Mouse (Mus musculus): ENCODE measurements around the gene Zdhhc24. TPM values are rescaled to one million over a fixed set of nuclear protein-coding genes. Genes with fewer than 3 reads are reported as not detected.

Zdhhc24 gene
- total RNA-seq, 2 experiments from 2014 or later: 2.6 to 4.0 TPM

Other genes with a start within 250 kb of the Zdhhc24 start
- gene Gm960, start 180.0 kb upstream of the Zdhhc24 start, total RNA-seq (2021): not detected
- under 1 TPM; 0.31 to 0.60 TPM for gene Sptbn2, start 167.5 kb upstream of the Zdhhc24 start, total RNA-seq (2021)
- 1 to 10 TPM; 6.7 to 7.4 TPM for gene Rbm4b, start 122.2 kb upstream of the Zdhhc24 start, total RNA-seq (2021)
- gene Rbm4, start 84.8 kb upstream of the Zdhhc24 start, total RNA-seq (2021): 10 to 100 TPM; 45.7 to 48.0 TPM
- gene Gm21992, start 67.1 kb upstream of the Zdhhc24 start, total RNA-seq (2021): 10 to 100 TPM; 12.7 to 17.2 TPM
- 10 to 100 TPM; 15.3 to 25.9 TPM for gene Rbm14, start 67.0 kb upstream of the Zdhhc24 start, total RNA-seq (2021)
- gene Ccs, start 39.3 kb upstream of the Zdhhc24 start, total RNA-seq (2021): 10 to 100 TPM; 26.2 to 26.6 TPM
- not detected for gene Ccdc87, start 39.3 kb upstream of the Zdhhc24 start, total RNA-seq (2021)
- 10 to 100 TPM; 77.9 to 82.6 TPM for gene Ctsf, start 23.5 kb upstream of the Zdhhc24 start, total RNA-seq (2021)
- gene Actn3, start 759 bp upstream of the Zdhhc24 start, total RNA-seq (2021): under 1 TPM; 0.42 to 0.53 TPM
- 1 to 10 TPM; 4.0 to 4.1 TPM for gene Bbs1, start 28.0 kb downstream of the Zdhhc24 start, total RNA-seq (2021)
- gene Dpp3, start 49.6 kb downstream of the Zdhhc24 start, total RNA-seq (2021): 10 to 100 TPM; 17.5 to 19.6 TPM
- gene Peli3, start 64.5 kb downstream of the Zdhhc24 start, total RNA-seq (2021): 1 to 10 TPM; 1.0 to 1.3 TPM
- gene Mrpl11, start 83.5 kb downstream of the Zdhhc24 start, total RNA-seq (2021): 10 to 100 TPM; 70.9 to 73.2 TPM
- gene Npas4, start 111.6 kb downstream of the Zdhhc24 start, total RNA-seq (2021): under 1 TPM in 1 of 2 experiments, not detected in 1; 0.06 TPM
- 10 to 100 TPM; 12.2 to 13.3 TPM for gene Slc29a2, start 145.2 kb downstream of the Zdhhc24 start, total RNA-seq (2021)
- gene B4gat1, start 160.2 kb downstream of the Zdhhc24 start, total RNA-seq (2021): 10 to 100 TPM; 47.0 to 47.3 TPM
- gene AC124502.3, start 160.2 kb downstream of the Zdhhc24 start, total RNA-seq (2021): 1 to 10 TPM; 2.2 TPM
- gene Brms1, start 162.7 kb downstream of the Zdhhc24 start, total RNA-seq (2021): 10 to 100 TPM; 11.4 to 12.3 TPM
- gene Rin1, start 171.8 kb downstream of the Zdhhc24 start, total RNA-seq (2021): 1 to 10 TPM; 1.6 to 3.4 TPM
- 10 to 100 TPM; 15.3 to 16.1 TPM for gene Cd248, start 189.4 kb downstream of the Zdhhc24 start, total RNA-seq (2021)
- gene Tmem151a, start 206.9 kb downstream of the Zdhhc24 start, total RNA-seq (2021): 1 to 10 TPM; 4.0 to 4.8 TPM
- 10 to 100 TPM; 91.5 to 92.6 TPM for gene Yif1a, start 209.9 kb downstream of the Zdhhc24 start, total RNA-seq (2021)
- under 1 TPM in 1 of 2 experiments, not detected in 1; 0.18 TPM for gene Cnih2, start 219.9 kb downstream of the Zdhhc24 start, total RNA-seq (2021)
- gene Rab1b, start 228.4 kb downstream of the Zdhhc24 start, total RNA-seq (2021): 100 to 1,000 TPM; 178 to 189 TPM
- gene Klc2, start 239.9 kb downstream of the Zdhhc24 start, total RNA-seq (2021): 10 to 100 TPM; 47.1 to 53.0 TPM

All from heart, postnatal 25 days (tissue).